Mouse (Mus musculus): Measurements from ENCODE around the gene Gatm.

- TF ChIP-seq CTCF (conservative IDR thresholded peaks at IDR 0.05; ENCODE audit: insufficient read depth, insufficient read length, low read depth, low read length), result no peak
- no peak for TF ChIP-seq POLR2A (IDR thresholded peaks at IDR 0.05; ENCODE audit: low read depth, low read length)
Observed at GRCm38 (mm10) chr2:122575470-122575869, 35.6 kb downstream of the Gatm start.

Data from kidney, adult 2 months (tissue).